Mouse (Mus musculus) kidney, adult 2 months (tissue): ENCODE data around the gene Rpl22.

Source experiments
- CTCF ChIP-seq: fragments of 200-500 bp; conservative IDR thresholded peaks from 2 replicates; pipeline ENCODE4 v1.5.1; 2011; ENCODE audit warnings: low read depth, mild to moderate bottlenecking, control low read depth, low read length, moderate library complexity, mixed read lengths; ENCODE audit not compliant: insufficient read depth, insufficient read length
- POLR2A ChIP-seq: fragments of 200-500 bp; IDR thresholded peaks from one replicate; pipeline ENCODE4 v1.6.1; 2011; ENCODE audit warnings: low read depth, low read length, control low read depth

DNA sequence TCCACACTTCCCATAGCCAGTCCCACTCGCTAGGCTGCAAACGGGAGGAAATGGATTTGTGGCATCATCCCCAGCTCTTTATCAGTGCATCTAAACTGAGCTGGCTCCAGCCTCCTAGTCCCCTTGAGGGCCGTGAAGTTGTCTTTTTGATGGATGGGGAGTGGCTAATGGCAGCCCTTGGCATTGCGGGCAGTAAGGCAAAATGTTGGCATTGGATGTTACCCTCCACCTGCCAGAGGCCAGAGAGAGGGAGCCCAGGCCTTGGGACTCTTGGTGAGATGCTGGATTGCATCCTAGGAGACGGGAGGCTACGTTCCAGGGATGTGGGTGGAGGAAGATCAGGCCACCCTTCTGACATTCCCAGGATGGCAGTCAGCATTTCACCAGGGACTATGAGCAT lies 19.6 kb upstream of the Rpl22 start:
- TF ChIP-seq CTCF (no peak), POLR2A (no peak)
